Mouse (Mus musculus) heart, adult 2 months (tissue): ENCODE results near the gene Hoxc6.

Experiments
- CTCF ChIP-seq: fragments of 200-600 bp; IDR thresholded peaks from 2 replicates; pipeline ENCODE4 v1.8.1; 2022; ENCODE audit warnings: antibody characterized with exemption, mild to moderate bottlenecking, moderate library complexity
- EP300 ChIP-seq: fragments of 200-500 bp; IDR thresholded peaks from 2 replicates; pipeline ENCODE4 v1.6.1; 2011; ENCODE audit warnings: low read depth, low read length, control low read depth; ENCODE audit not compliant: insufficient read depth
- POLR2A ChIP-seq: fragments of 200-500 bp; IDR thresholded peaks from 2 replicates; pipeline ENCODE4 v1.6.1; 2011; ENCODE audit warnings: mild to moderate bottlenecking, low read depth, low read length, control low read depth; ENCODE audit not compliant: insufficient read depth

- TF ChIP-seq POLR2A, result no peak
- no peak for TF ChIP-seq EP300
- TF ChIP-seq CTCF, result no peak
These were observed 37.5 kb downstream of the Hoxc6 start for GRCm38 (mm10) chr15:103035548-103035881.
